Mouse (Mus musculus) CH12.LX (cell line): ENCODE measurements around the gene Rnf185. TPM values are rescaled to one million over a fixed set of nuclear protein-coding genes. Genes with fewer than 3 reads are reported as not detected.
A peak's percentile ranks its signal among the peaks of the same experiment; 100 is the strongest.

Experiments
- DNase-seq: peaks from one replicate; pipeline ENCODE4 v3.0.0-alpha.2; 2013; ENCODE audit errors: extremely low read depth
- H3K27ac ChIP-seq: 2 replicates; pipeline ENCODE4 v1.5.1; 2012; ENCODE audit warnings: low read depth, mild to moderate bottlenecking, control low read depth, moderate library complexity; ENCODE audit not compliant: insufficient read depth
- H3K27me3 ChIP-seq: replicated peaks from 2 replicates; pipeline ENCODE3; 2012; ENCODE audit warnings: inconsistent platforms
- H3K36me3 ChIP-seq, 2 experiments: replicated peaks in 1 of 2; 2 replicates each; pipeline versions ENCODE3 to v1.6.1; 2012; ENCODE audit warnings: inconsistent platforms in 1 of 2, low read length in 1 of 2, mild to moderate bottlenecking in 1 of 2, mixed read lengths in 1 of 2, moderate library complexity in 1 of 2; ENCODE audit not compliant: control insufficient read depth in 1 of 2, insufficient read depth in 1 of 2
- H3K4me1 ChIP-seq, 2 experiments: 2 replicates each; pipeline ENCODE4 v1.6.1; 2012; ENCODE audit warnings: inconsistent platforms in 1 of 2, moderate library complexity in 1 of 2; ENCODE audit not compliant: insufficient read depth in 2 of 2, control insufficient read depth in 1 of 2
- H3K4me2 ChIP-seq: 2 replicates; pipeline ENCODE4 v1.6.1; 2012; ENCODE audit warnings: low read depth, mild to moderate bottlenecking, control low read depth; ENCODE audit not compliant: poor library complexity, insufficient read depth, severe bottlenecking
- H3K4me3 ChIP-seq, 3 experiments: fragments of 150-350 bp in 1 of 3; sonication (generic) in 1 of 3; replicated peaks in 1 of 3; 2 replicates each; pipeline versions ENCODE3 to v1.5.1; 2011 to 2012; ENCODE audit warnings: low read depth in 2 of 3, low read length in 2 of 3, mild to moderate bottlenecking in 2 of 3, moderate library complexity in 2 of 3, control low read depth in 1 of 3, improper control_type of control experiment in 1 of 3, inconsistent platforms in 1 of 3, mixed read lengths in 1 of 3; ENCODE audit not compliant: poor library complexity in 1 of 3
- H3K79me2 ChIP-seq: replicated peaks from 2 replicates; pipeline ENCODE4 v1.6.1; 2012; ENCODE audit warnings: mild to moderate bottlenecking, moderate library complexity; ENCODE audit not compliant: control insufficient read depth, poor library complexity, insufficient read depth, severe bottlenecking; ENCODE audit errors: extremely low read depth
- H3K9ac ChIP-seq: 2 replicates; pipeline ENCODE4 v1.6.1; 2012; ENCODE audit warnings: low read depth, mild to moderate bottlenecking, control low read depth, moderate library complexity; ENCODE audit not compliant: insufficient read depth
- H3K9me3 ChIP-seq: replicated peaks from 2 replicates; pipeline ENCODE3; 2012; ENCODE audit warnings: low read length, inconsistent platforms, mixed read lengths
- CHD1 ChIP-seq: IDR thresholded peaks from 2 replicates; pipeline ENCODE4 v1.6.1; 2012; ENCODE audit warnings: low read depth, low read length, improper control_type of control experiment, inconsistent platforms
- CHD2 ChIP-seq: IDR thresholded peaks from 2 replicates; pipeline ENCODE4 v1.6.1; 2011; ENCODE audit warnings: low read length, improper control_type of control experiment
- CTCF ChIP-seq, 2 experiments: IDR thresholded peaks in 1 of 2; conservative IDR thresholded peaks in 1 of 2; 2 replicates each; pipeline ENCODE4 v1.5.1; 2011 to 2012; ENCODE audit warnings: low read depth in 2 of 2, low read length in 2 of 2, improper control_type of control experiment in 1 of 2, inconsistent platforms in 1 of 2, mild to moderate bottlenecking in 1 of 2, moderate library complexity in 1 of 2
- E2F4 ChIP-seq: IDR thresholded peaks from 2 replicates; pipeline ENCODE4 v1.6.1; 2011; ENCODE audit warnings: low read depth, low read length, improper control_type of control experiment; ENCODE audit not compliant: insufficient replicate concordance
- ETS1 ChIP-seq: conservative IDR thresholded peaks from 2 replicates; pipeline ENCODE4 v1.6.1; 2012; ENCODE audit warnings: low read depth, mild to moderate bottlenecking, inconsistent platforms, low read length, improper control_type of control experiment, moderate library complexity
- GABPA ChIP-seq: IDR thresholded peaks from 2 replicates; pipeline ENCODE4 v1.6.1; 2012; ENCODE audit warnings: low read depth, low read length, improper control_type of control experiment, inconsistent platforms; ENCODE audit not compliant: insufficient replicate concordance
- HCFC1 ChIP-seq: IDR thresholded peaks from 2 replicates; pipeline ENCODE4 v1.6.1; 2012; ENCODE audit warnings: low read depth, mild to moderate bottlenecking, inconsistent platforms, low read length, improper control_type of control experiment
- IRF4 ChIP-seq: IDR thresholded peaks from 2 replicates; pipeline ENCODE4 v1.6.1; 2014; ENCODE audit warnings: low read depth, mild to moderate bottlenecking, inconsistent platforms, low read length, improper control_type of control experiment
- JUND ChIP-seq: conservative IDR thresholded peaks from 2 replicates; pipeline ENCODE4 v1.6.1; 2011; ENCODE audit warnings: low read depth, low read length, improper control_type of control experiment
- MAFK ChIP-seq: IDR thresholded peaks from 2 replicates; pipeline ENCODE4 v1.6.1; 2011; ENCODE audit warnings: low read length, improper control_type of control experiment; ENCODE audit not compliant: insufficient replicate concordance
- MAX ChIP-seq: IDR thresholded peaks from 2 replicates; pipeline ENCODE4 v1.6.1; 2011; ENCODE audit warnings: low read length, improper control_type of control experiment
- MAZ ChIP-seq: IDR thresholded peaks from 2 replicates; pipeline ENCODE4 v1.6.1; 2012; ENCODE audit warnings: low read depth, mild to moderate bottlenecking, inconsistent platforms, low read length, improper control_type of control experiment, moderate library complexity
- MEF2A ChIP-seq: IDR thresholded peaks from 2 replicates; pipeline ENCODE4 v1.6.1; 2014; ENCODE audit warnings: low read depth, mild to moderate bottlenecking, inconsistent platforms, low read length, improper control_type of control experiment, borderline replicate concordance
- MXI1 ChIP-seq: IDR thresholded peaks from 2 replicates; pipeline ENCODE4 v1.6.1; 2011; ENCODE audit warnings: mild to moderate bottlenecking, low read depth, low read length, improper control_type of control experiment
- MYC ChIP-seq: IDR thresholded peaks from 2 replicates; pipeline ENCODE4 v1.6.1; 2011; ENCODE audit warnings: low read depth, mild to moderate bottlenecking, improper control_type of control experiment, low read length
- NRF1 ChIP-seq: IDR thresholded peaks from 2 replicates; pipeline ENCODE4 v1.6.1; 2014; ENCODE audit warnings: low read depth, mild to moderate bottlenecking, inconsistent platforms, low read length, improper control_type of control experiment, moderate library complexity
- RCOR1 ChIP-seq: conservative IDR thresholded peaks from 2 replicates; pipeline ENCODE4 v1.6.1; 2012; ENCODE audit warnings: low read depth, mild to moderate bottlenecking, inconsistent platforms, low read length, improper control_type of control experiment
- TBP ChIP-seq: conservative IDR thresholded peaks from 2 replicates; pipeline ENCODE4 v1.6.1; 2011; ENCODE audit warnings: low read depth, low read length, improper control_type of control experiment
- TCF12 ChIP-seq: IDR thresholded peaks from 2 replicates; pipeline ENCODE4 v1.6.1; 2014; ENCODE audit warnings: low read depth, mild to moderate bottlenecking, inconsistent platforms, low read length, improper control_type of control experiment
- UBTF ChIP-seq: IDR thresholded peaks from 2 replicates; pipeline ENCODE4 v1.6.1; 2012; ENCODE audit warnings: low read depth, mild to moderate bottlenecking, inconsistent platforms, low read length, improper control_type of control experiment, moderate library complexity
- ZC3H11A ChIP-seq: IDR thresholded peaks from 2 replicates; pipeline ENCODE4 v1.6.1; 2012; ENCODE audit warnings: low read depth, mild to moderate bottlenecking, inconsistent platforms, low read length, improper control_type of control experiment
- ZKSCAN1 ChIP-seq: IDR thresholded peaks from 2 replicates; pipeline ENCODE4 v1.6.1; 2012; ENCODE audit warnings: low read depth, inconsistent platforms, low read length, improper control_type of control experiment, borderline replicate concordance
- ZMIZ1 ChIP-seq: IDR thresholded peaks from 2 replicates; pipeline ENCODE4 v1.6.1; 2012; ENCODE audit warnings: low read depth, mild to moderate bottlenecking, inconsistent platforms, low read length, improper control_type of control experiment
- ZNF384 ChIP-seq: IDR thresholded peaks from 2 replicates; pipeline ENCODE4 v1.6.1; 2012; ENCODE audit warnings: low read depth, low read length, improper control_type of control experiment, inconsistent platforms
- dilution Hi-C: fragments of 300-500 bp; cut with MboI; formaldehyde crosslinking; loops from 2 replicates; pipeline ENCODE4 v1.14.3; 2020; ENCODE audit warnings: low sequenced_read_pairs; ENCODE audit not compliant: extremely low pct_unique_long_range_greater_than_20kb, extremely low pct_ligation_motif_present
- in situ Hi-C: fragments of 300-500 bp; cut with MboI; formaldehyde crosslinking; loops from 3 replicates; pipeline ENCODE4 v1.14.3; 2019; ENCODE audit warnings: low sequenced_read_pairs, low pct_ligation_motif_present, low pct_unique_long_range_greater_than_20kb, mixed read lengths
- polyA plus RNA-seq: library from polyadenylated mRNA; unstranded; fragments of >175 nt; gene quantifications from 2 replicates; pipeline ENCODE4 v1.2.1, GENCODE M21; 2012; ENCODE audit warnings: low read depth; ENCODE audit not compliant: insufficient read length
- total RNA-seq, 2 experiments: library from RNA; depleted of rRNA; stranded (reverse); fragments of 300-350 nt in 1 of 2; fragments of >200 nt in 1 of 2; gene quantifications; 2 replicates each; pipeline ENCODE4 v1.2.3; 2012 to 2014

Rnf185 gene
- total and polyA plus RNA-seq, 3 experiments = 15.6 to 26.7 (median 26.4) TPM

- TF ChIP-seq IRF4 (no peak), ZNF384 (no peak), NRF1 (no peak), TCF12 (no peak), MYC (no peak), JUND (no peak), TBP (no peak), MXI1 (no peak), UBTF (no peak), E2F4 (no peak), ZMIZ1 (no peak)
- in situ Hi-C loops (no loop called here), dilution Hi-C loops (no loop called here)
- Histone ChIP-seq H3K36me3 (peaks cover 22 to 48% of the 10 kb centered on the region in 2 experiments), H3K27ac (no peak overlapping the region), H3K4me2 (0 out of 2 replicates have a peak overlapping the region, but pooled peaks have one; percentile 2), H3K9me3 (no peaks in the 10 kb centered on the region), H3K4me1 (peaks cover 4 to 17% of the 10 kb centered on the region in 2 experiments), H3K79me2 (peaks cover 5% of the 10 kb centered on the region; the same call in 1 of the 2 replicates), H3K27me3 (no peaks in the 10 kb centered on the region), H3K4me3 (no peak overlapping the region), H3K9ac (no peak overlapping the region)
- DNase-seq = no peak
Measured at GRCm38 (mm10) chr11:3431976-3432603, 20.1 kb downstream of the Rnf185 start.

GRCm38 (mm10) chr11:3431515-3431914 is 20.6 kb downstream of the Rnf185 start:
- no peak overlapping the region for H3K9ac ChIP-seq
- in situ Hi-C loops = no loop called here
- H3K4me3 ChIP-seq = no peak overlapping the region
- H3K4me1 ChIP-seq = peaks cover 4 to 17% of the 10 kb centered on the region in 2 experiments
- peaks cover 5% of the 10 kb centered on the region; the same call in 1 of the 2 replicates for H3K79me2 ChIP-seq
- H3K27me3 ChIP-seq = no peaks in the 10 kb centered on the region
- TF ChIP-seq E2F4 (no peak), MXI1 (no peak), MAFK (no peak), UBTF (no peak), CHD1 (no peak), MAZ (no peak), ZNF384 (no peak), RCOR1 (no peak), NRF1 (no peak), CTCF (conservative IDR thresholded peaks at IDR 0.05 in 1 of 2, IDR thresholded peaks at IDR 0.05 in 1 of 2; ENCODE audit: low read depth in 2 of 2, low read length in 2 of 2) (no peak), ZKSCAN1 (no peak), GABPA (no peak), ETS1 (no peak), CHD2 (no peak), ZC3H11A (no peak), ZMIZ1 (no peak), TBP (no peak), HCFC1 (no peak), MEF2A (no peak), MAX (no peak)
- no peak for DNase-seq
- no peaks in the 10 kb centered on the region for H3K9me3 ChIP-seq
- dilution Hi-C loops = no loop called here
- H3K27ac ChIP-seq = no peak overlapping the region
- H3K4me2 ChIP-seq = no peak overlapping the region
- peaks cover 25 to 49% of the 10 kb centered on the region in 2 experiments for H3K36me3 ChIP-seq
